Mouse (Mus musculus) spleen, adult 12 weeks (tissue): ENCODE data around the gene Elfn1.
"Not testable (repeated sequence)": the region's sequence is repeated elsewhere in the genome, so short reads cannot be mapped to it uniquely, and the experiment has no call there.

ENCODE experiments used
- DNase-seq: peaks from one replicate; pipeline ENCODE4 v3.0.0; 2022; ENCODE audit warnings: low spot score

The Elfn1 gene

DNA sequence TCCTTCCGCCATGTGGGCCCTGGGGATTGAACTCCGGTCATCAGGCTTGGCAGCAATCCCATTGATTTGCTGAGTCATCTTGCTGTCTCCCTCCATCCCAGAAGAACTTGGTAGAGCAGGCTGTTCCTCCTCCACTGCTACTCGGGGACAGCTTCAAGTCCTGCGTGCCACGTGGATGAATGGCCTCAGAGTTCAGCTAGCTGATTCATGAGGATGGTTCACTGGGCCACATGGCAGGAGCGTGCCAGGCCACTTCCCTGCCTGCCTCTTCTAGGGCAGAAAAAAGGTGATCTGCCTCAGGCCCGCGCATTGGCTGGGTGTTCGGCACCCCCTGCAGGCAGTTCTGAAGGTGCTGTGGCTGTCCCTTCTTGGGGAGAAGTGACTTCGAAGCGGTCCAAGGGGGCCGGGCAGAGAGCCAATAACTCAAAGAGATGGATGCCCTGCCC is 62.5 kb downstream of the Elfn1 start:
- DNase-seq, result no peak

DNA sequence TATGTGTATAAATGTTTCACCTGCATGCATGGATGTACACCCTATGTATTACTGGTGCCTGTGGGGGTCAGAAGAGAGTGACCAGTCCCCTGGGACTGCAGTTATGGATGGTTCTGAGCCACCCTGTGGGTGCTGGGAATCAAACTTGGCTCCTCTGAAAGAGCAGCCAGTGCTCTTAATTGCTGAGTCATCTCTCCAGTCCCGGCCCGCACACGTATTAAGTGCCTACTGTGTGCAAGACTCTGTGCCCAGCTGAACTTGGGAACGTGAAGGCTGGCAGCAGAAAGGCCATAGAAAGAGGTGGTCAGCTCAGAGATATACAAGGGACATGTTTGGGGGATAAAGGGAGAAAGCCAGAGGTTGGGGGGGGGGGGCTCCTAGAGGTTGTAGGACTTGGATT is 68.8 kb downstream of the Elfn1 start:
- no peak for DNase-seq

DNA sequence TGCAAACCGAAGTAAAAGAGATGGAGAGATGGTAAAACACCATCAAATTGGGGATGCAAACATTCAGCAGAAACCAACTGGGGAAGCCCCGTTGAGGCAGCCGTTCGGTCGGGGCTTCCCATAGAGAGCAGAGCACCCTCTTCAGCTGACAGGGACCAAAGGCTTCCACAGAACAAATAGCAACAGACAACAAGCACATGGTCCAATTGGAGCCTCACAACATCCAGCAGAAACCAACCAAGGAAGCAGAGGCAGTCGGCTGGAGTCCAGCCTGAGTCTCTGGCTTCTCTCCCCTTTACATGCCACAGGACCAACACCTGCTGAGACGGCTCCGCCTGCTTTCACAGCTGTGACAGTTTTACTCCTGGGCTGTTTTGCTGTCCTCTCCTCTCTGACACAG is 69.7 kb downstream of the Elfn1 start:
- no peak for DNase-seq

- DNase-seq, result no peak
Measured at GRCm38 (mm10) chr5:139978525-139979276, 71.0 kb downstream of the Elfn1 start.

- DNase-seq, result no peak
Measured at GRCm38 (mm10) chr5:139979371-139979770, 71.6 kb downstream of the Elfn1 start.

GRCm38 (mm10) chr5:139981976-139982375 is 74.2 kb downstream of the Elfn1 start:
- no peak for DNase-seq

DNA sequence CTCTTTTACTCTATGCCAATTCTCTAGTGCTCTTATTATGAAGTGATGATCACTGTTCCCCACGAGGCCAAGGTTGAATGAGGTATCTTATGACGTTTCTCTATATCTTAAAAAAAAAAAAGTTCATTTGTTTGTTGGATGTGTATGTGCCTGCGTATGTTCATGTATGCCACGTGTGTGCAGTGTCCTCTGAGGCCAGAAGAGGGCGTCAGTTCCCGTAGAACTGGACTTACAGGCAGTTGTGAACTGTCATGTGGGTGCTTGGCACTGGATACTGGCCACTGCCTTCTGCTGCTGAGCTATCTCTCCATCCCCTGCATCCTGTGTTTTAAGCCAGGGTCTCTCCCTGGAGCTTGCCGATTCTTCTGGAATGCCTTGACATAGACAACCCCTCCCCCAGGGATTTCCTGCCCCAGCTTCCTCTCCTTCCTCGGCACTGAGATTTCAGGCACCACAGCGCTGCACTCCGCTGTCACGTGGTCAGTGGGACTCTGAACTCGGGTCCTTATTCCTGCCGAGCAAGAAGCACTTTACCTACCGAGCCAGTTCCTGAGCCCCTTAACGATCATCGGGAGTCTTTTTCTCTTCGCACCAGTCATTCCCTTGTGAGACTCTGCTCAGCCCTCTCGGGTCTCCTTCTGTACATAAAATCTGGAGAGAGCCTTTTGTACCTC is 77.5 kb downstream of the Elfn1 start:
- no peak for DNase-seq

GRCm38 (mm10) chr5:139991531-139991930 is 83.8 kb downstream of the Elfn1 start:
- no peak for DNase-seq

DNA sequence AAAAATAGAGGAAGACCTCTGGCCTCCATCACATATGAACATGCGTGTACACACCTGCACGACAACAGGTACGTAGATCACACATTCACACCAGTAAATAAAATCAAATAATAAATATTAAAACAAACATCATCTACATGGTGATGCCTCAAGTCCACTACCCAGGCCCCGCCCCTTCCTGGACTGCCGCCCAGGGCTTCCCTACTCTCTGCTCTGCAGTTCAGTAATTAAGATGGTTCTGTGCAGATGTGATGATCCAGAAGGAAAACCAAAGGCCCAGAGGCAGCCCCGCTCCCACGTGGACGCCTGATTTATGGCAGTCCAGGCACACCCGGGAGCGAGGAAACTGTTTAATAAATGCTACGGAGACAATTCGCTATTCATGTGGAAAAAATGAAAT is 90.6 kb downstream of the Elfn1 start:
- not testable (repeated sequence) for DNase-seq

DNA sequence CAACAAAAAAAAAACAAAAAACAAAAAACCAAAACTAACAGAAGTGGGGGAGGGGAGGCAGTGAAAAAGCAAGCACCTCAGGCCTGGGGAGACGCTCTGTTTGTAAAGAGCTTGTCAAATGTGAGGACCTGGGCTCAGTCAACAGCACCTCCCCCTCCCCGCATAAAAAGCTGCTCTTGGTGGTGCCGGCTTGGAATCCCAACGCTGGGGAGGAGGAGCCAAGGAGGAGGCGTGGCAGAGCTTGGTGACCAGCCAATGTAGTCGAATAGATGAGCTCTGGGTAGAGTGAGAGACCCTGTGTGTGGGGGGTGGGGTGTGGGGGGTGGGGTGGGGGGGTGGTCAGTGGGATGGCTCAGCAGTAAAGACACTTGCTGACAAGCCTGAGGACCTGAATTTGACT is 91.2 kb downstream of the Elfn1 start:
- DNase-seq, result no peak

DNA sequence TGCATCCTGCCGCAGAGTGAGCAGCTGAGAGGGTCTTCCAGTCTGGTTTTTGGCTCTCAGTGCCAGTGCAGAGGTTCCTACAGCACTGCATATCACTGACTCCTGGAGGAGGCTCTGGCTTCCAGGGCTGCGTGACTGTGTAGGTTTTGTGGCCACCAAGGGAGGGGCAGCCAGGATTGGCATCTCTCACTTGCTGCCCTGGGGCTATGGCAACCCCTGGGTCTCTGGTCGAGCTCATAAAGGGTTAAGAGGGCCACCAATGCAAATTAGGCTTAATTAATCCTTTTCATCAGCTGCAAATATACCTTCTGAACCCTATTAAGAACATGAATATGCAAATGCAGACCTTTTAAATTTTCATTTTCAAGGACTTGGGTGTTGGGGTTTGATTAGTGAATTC is 94.8 kb downstream of the Elfn1 start:
- DNase-seq, result no peak

DNA sequence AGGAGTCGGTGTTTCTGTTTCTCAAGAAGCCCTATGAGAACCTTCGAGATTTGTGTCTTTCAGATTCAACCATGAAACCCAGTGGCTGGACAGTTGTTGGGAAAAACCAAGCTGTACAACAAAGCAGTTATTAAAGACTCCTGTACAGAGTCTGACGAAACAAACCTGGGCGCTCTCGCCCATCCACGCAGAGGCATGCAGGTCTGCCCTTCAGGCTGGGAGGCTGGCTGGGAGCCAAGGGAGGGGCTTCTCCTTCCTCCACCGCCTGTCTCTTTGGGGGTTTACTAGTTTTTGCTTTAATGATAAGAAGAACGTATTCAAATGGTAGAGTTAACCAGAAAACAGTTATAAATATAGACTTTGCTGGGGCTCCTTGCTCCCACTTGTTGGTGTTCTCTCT is 99.1 kb downstream of the Elfn1 start:
- DNase-seq, result no peak

GRCm38 (mm10) chr5:140007656-140008522 is 100.1 kb downstream of the Elfn1 start:
- DNase-seq, result no peak

GRCm38 (mm10) chr5:140008523-140008806 is 100.7 kb downstream of the Elfn1 start:
- DNase-seq, result no peak

GRCm38 (mm10) chr5:140009083-140009655 is 101.4 kb downstream of the Elfn1 start:
- DNase-seq, result no peak

DNA sequence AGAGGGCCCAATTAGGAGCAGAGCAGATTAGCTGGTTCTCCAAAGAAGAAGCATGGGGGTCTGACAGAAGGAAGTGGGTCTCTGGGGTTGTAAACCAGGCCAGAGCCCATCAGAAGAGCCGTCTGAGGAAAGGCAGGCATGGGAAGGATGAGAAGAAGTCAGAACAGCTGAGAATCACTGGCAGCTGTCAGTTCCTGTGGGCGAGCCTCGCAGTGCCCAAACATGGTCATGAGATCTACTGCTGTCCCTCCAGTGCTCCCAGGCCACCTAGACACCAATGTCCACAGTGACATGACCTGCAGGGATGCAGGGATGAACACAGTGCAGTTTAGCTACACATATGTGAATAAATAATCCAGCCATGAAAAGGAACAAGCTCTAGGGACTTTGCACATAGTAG is 102.7 kb downstream of the Elfn1 start:
- no peak for DNase-seq

- peak; percentile 60 for DNase-seq
Measured at GRCm38 (mm10) chr5:140012286-140012967, 104.7 kb downstream of the Elfn1 start.

DNA sequence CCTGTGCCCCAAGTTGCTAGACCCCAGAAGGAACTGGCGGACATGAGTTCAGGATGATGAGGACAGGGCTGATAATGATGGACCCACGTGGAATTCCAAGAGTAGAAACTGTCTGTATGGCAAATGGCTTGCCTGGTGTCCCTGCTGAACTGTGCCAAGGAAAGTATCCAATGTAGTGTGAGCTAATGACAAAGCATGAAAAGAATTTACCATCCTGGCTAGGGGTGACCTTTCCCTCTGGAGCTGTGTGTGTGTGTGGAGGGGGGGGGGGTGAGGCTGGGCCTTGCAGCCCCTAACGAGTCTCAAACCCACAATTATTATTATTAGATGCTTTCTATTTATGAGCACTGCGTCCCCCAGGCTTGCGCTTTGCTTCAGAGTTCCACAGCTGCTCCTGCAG is 105.9 kb downstream of the Elfn1 start:
- no peak for DNase-seq

GRCm38 (mm10) chr5:140016896-140017295 is 109.2 kb downstream of the Elfn1 start:
- DNase-seq, result no peak

- DNase-seq, result no peak
Measured at GRCm38 (mm10) chr5:140018780-140019179, 111.0 kb downstream of the Elfn1 start.

GRCm38 (mm10) chr5:140019616-140020015 is 111.9 kb downstream of the Elfn1 start:
- no peak for DNase-seq

DNA sequence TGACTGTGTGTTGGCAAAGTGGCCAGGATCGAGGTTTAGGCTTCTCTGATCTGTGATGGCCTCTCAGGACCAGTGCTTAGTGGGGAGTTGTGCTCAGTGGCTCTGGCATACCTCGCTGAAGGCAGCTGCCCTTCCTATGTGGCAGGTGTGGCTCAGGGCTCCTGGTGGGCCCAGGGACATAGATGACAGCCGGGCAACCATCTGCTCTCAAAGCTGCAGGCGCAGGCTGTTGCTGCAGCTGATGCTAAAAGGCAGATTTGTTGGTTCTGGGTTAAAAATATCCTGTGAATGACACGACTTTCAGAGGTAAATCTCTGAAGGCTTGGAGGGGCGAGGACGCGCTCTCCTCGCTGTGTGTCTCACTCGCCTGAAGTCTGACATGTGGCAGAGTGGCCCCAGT is 114.0 kb downstream of the Elfn1 start:
- no peak for DNase-seq
